Mouse (Mus musculus) megakaryocyte, embryonic 14.5 days (primary cell): ENCODE results near the gene Rap1gap. TPM values are rescaled to one million over a fixed set of nuclear protein-coding genes. Genes with fewer than 3 reads are reported as not detected.

Experiments used
- H3K27me3 ChIP-seq: replicated peaks from 2 replicates; pipeline ENCODE3; 2012; ENCODE audit warnings: inconsistent platforms
- H3K36me3 ChIP-seq: replicated peaks from 2 replicates; pipeline ENCODE3; 2012; ENCODE audit warnings: low read length, inconsistent platforms, mixed read lengths
- H3K4me1 ChIP-seq: 2 replicates; pipeline ENCODE4 v1.6.1; 2012; ENCODE audit warnings: inconsistent platforms
- H3K4me3 ChIP-seq: replicated peaks from 2 replicates; pipeline ENCODE3; 2012; ENCODE audit warnings: moderate library complexity, mild to moderate bottlenecking, inconsistent platforms
- H3K9me3 ChIP-seq: 2 replicates; pipeline ENCODE4 v1.6.1; 2012; ENCODE audit warnings: inconsistent platforms
- FLI1 ChIP-seq: IDR thresholded peaks from 2 replicates; pipeline ENCODE4 v1.6.1; 2012; ENCODE audit warnings: low read length, inconsistent platforms, mixed read lengths
- GATA1 ChIP-seq: IDR thresholded peaks from 3 replicates; pipeline ENCODE4 v1.6.1; 2012; ENCODE audit warnings: mixed read lengths, low read length, inconsistent platforms, borderline replicate concordance
- polyA plus RNA-seq: library from polyadenylated mRNA; stranded (reverse); fragments of >175 nt; gene quantifications from 2 replicates; pipeline ENCODE4 v1.2.3, GENCODE M21; 2012; ENCODE audit warnings: low replicate concordance; ENCODE audit not compliant: insufficient read depth

The Rap1gap gene
- 3.9 and 26.0 TPM in 2 replicates for polyA plus RNA-seq

GRCm38 (mm10) chr4:137664433-137664979 lies at the start of gene Rap1gap:
Gene Rap1gap (plus strand): TSS chr4:137664726.
- Histone ChIP-seq H3K4me3 (peak within 1 kb of the TSS; percentile 86), H3K9me3 (no peaks in the 10 kb centered on the region), H3K27me3 (peaks cover 57% of the 10 kb centered on the region), H3K4me1 (peaks cover 29% of the 10 kb centered on the region), H3K36me3 (peaks cover 5% of the 10 kb centered on the region)
- TF ChIP-seq FLI1 (no peak), GATA1 (no peak)

- H3K4me1 ChIP-seq, result peaks cover 9% of the 10 kb centered on the region
- TF ChIP-seq GATA1, result no peak
- TF ChIP-seq FLI1, result no peak
- no peak overlapping the region for H3K4me3 ChIP-seq
- H3K27me3 ChIP-seq, result no peaks in the 10 kb centered on the region
- H3K36me3 ChIP-seq, result peaks cover 97% of the 10 kb centered on the region
- H3K9me3 ChIP-seq, result no peaks in the 10 kb centered on the region
Observed at GRCm38 (mm10) chr4:137622847-137623246, 41.7 kb upstream of the Rap1gap start.

GRCm38 (mm10) chr4:137627476-137628235 lies 36.9 kb upstream of the Rap1gap start:
- Histone ChIP-seq H3K27me3 (no peaks in the 10 kb centered on the region), H3K9me3 (no peaks in the 10 kb centered on the region), H3K4me3 (no peak overlapping the region), H3K4me1 (peaks cover 17% of the 10 kb centered on the region), H3K36me3 (peaks cover 96% of the 10 kb centered on the region)
- TF ChIP-seq FLI1 (no peak), GATA1 (no peak)

GRCm38 (mm10) chr4:137628400-137628799 lies 36.1 kb upstream of the Rap1gap start:
- peaks cover 96% of the 10 kb centered on the region for H3K36me3 ChIP-seq
- H3K9me3 ChIP-seq, result no peaks in the 10 kb centered on the region
- H3K4me3 ChIP-seq, result no peak overlapping the region
- TF ChIP-seq GATA1 (no peak), FLI1 (no peak)
- peaks cover 17% of the 10 kb centered on the region for H3K4me1 ChIP-seq
- H3K27me3 ChIP-seq, result no peaks in the 10 kb centered on the region

DNA sequence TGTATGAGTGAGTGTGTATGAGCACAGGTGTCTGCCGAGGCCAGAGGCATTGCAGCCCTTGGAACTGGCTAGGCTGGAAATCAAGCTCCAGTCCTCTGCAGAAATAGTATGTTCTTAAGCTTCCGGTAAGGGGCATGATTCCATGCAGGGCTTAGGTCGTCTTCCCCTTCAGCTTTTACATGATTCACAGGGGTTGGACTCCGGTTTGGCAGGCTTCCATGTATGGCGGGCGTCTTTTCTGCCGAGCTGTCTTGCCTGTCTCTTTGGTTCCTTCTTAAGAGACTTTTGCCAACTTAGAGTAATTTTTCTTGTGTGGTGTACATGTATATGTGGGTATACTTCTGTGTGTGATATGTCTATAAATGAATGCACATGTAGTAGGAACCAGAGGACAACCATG lies 35.2 kb upstream of the Rap1gap start:
- no peaks in the 10 kb centered on the region for H3K27me3 ChIP-seq
- no peak for TF ChIP-seq GATA1
- TF ChIP-seq FLI1, result no peak

GRCm38 (mm10) chr4:137630153-137630552 lies 34.4 kb upstream of the Rap1gap start:
- Histone ChIP-seq H3K9me3 (no peaks in the 10 kb centered on the region), H3K4me3 (no peak overlapping the region), H3K36me3 (peaks cover 96% of the 10 kb centered on the region), H3K4me1 (peaks cover 16% of the 10 kb centered on the region), H3K27me3 (no peaks in the 10 kb centered on the region)
- no peak for TF ChIP-seq GATA1

More for the DNA sequence above, 35.2 kb upstream of the Rap1gap start:
- Histone ChIP-seq H3K9me3 (no peaks in the 10 kb centered on the region), H3K36me3 (peaks cover 96% of the 10 kb centered on the region), H3K4me3 (no peak overlapping the region), H3K4me1 (peaks cover 17% of the 10 kb centered on the region)

DNA sequence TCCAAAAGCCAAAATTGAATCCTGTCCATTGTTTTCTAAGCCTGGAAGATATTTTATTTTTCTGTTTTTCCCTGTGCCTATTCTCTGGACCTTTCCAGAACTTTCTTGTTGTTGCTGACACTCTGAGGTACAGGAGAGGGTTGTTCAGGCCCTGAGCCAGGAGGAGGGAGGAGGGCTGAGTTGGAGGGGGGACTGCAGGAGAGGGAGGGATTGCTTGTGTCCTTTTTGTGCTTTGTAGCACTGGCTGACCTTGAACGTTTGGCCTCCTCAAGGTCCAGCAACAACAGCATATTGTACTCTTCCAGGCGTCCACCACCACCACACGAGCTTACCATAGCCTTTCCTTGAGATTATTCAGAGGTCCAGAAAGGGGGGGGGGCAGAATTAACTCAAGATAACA lies 32.9 kb upstream of the Rap1gap start:
- no peak overlapping the region for H3K4me3 ChIP-seq
- TF ChIP-seq GATA1 (no peak), FLI1 (no peak)

DNA sequence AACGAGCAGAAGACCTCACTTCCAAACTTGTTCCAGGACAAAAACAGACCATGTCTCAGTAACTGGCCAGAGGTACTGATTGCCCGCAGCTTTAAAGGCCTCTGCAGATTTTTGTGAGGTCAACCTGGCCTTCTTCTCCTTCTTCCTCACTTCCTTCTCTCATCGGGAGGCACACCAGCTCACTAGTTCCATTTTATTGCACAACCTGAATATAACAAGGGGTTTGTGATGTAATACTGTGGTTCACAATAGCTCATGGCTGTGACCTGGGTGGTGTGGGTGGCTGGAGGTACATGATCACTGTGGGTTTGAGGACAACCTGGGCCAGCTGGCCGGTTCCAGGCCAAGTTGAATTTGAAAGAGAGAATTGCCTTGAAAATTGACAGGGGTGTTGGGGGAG lies 31.1 kb upstream of the Rap1gap start:
- Histone ChIP-seq H3K4me1 (peaks cover 6% of the 10 kb centered on the region), H3K36me3 (peaks cover 98% of the 10 kb centered on the region), H3K27me3 (no peaks in the 10 kb centered on the region), H3K9me3 (no peaks in the 10 kb centered on the region), H3K4me3 (no peak overlapping the region)
- TF ChIP-seq GATA1 (no peak), FLI1 (no peak)

More for the DNA sequence above, 32.9 kb upstream of the Rap1gap start:
- Histone ChIP-seq H3K36me3 (peaks cover 97% of the 10 kb centered on the region), H3K27me3 (no peaks in the 10 kb centered on the region), H3K4me1 (peaks cover 13% of the 10 kb centered on the region), H3K9me3 (no peaks in the 10 kb centered on the region)

DNA sequence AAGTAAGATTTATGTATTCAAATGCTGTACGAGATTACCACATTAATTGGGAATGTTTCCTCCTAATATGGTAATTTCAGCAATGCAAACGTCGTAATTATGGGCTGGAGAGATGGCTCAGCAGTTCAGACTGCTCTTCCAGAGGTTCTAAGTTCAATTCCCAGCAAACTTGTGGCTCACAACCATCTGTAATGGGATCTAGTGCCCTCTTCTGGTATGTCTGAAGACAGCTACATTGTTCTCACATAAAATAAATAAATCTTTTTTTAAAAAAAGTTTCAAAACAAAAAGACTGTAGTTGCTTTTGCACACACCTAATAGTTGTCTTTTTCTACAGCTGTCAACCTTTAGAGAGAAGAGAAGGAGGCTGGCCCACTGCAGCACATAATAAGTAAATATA lies 27.9 kb upstream of the Rap1gap start:
- peaks cover 99% of the 10 kb centered on the region for H3K36me3 ChIP-seq
- TF ChIP-seq GATA1 (no peak), FLI1 (no peak)
- H3K9me3 ChIP-seq, result no peaks in the 10 kb centered on the region

DNA sequence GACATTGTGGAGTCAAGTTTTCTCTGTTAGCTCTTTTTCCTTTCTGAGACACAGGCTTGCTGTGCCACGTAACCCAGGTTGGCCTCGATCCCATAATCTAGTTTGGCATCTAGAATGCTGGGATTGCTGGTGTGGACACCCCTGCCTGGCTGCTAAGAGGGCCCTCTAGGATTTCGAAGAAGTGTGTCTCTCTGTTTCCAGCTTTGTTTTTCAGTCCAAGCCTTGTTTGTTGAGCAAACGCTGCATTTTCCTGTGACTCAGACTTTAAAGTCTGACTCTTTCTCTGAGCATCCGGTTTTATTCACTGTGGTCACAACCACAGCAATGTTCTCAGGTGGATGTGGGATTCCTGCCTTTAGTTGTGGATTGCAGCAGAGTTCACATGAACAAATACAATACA lies 23.0 kb upstream of the Rap1gap start:
- Histone ChIP-seq H3K9me3 (no peaks in the 10 kb centered on the region), H3K27me3 (no peaks in the 10 kb centered on the region), H3K36me3 (peaks cover 96% of the 10 kb centered on the region)

More for the DNA sequence above, 27.9 kb upstream of the Rap1gap start:
- H3K27me3 ChIP-seq, result no peaks in the 10 kb centered on the region
- peaks cover 18% of the 10 kb centered on the region for H3K4me1 ChIP-seq
- no peak overlapping the region for H3K4me3 ChIP-seq

DNA sequence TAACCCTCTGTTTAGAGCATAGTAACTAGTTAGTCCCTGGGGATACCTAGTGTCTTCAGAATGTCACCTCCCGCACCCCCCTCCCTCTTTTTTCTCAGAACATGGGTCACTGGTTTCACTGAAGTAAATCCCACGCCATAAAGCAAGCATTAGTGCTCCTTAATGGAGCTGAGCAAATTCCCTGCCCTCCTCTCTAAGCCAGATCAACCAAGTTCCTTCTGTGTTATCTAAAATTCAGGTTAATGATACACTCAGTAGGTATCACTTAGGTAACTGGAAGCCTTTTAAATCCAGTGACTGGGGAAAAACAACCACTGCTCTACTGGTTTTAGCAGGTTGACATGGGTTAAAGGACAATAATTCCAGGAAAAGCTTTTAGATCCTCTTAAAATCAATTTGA lies 22.4 kb upstream of the Rap1gap start:
- H3K36me3 ChIP-seq, result peaks cover 96% of the 10 kb centered on the region
- H3K9me3 ChIP-seq, result no peaks in the 10 kb centered on the region
- H3K4me3 ChIP-seq, result no peak overlapping the region
- TF ChIP-seq GATA1 (no peak), FLI1 (no peak)
- H3K4me1 ChIP-seq, result peaks cover 44% of the 10 kb centered on the region
- H3K27me3 ChIP-seq, result no peaks in the 10 kb centered on the region

More for the DNA sequence above, 23.0 kb upstream of the Rap1gap start:
- H3K4me1 ChIP-seq, result peaks cover 44% of the 10 kb centered on the region
- TF ChIP-seq GATA1, result no peak
- no peak for TF ChIP-seq FLI1
- H3K4me3 ChIP-seq, result no peak overlapping the region
